Mouse (Mus musculus) stomach, postnatal 0 days (tissue): ENCODE results near the gene Sel1l3.

Experiments used
- CTCF ChIP-seq: IDR thresholded peaks from 2 replicates; pipeline ENCODE4 v1.5.1; 2016; ENCODE audit warnings: antibody characterized with exemption, low read depth, mild to moderate bottlenecking, moderate library complexity
- EP300 ChIP-seq: optimal IDR thresholded peaks from 2 replicates; pipeline ENCODE3; 2016; ENCODE audit warnings: antibody characterized with exemption

DNA sequence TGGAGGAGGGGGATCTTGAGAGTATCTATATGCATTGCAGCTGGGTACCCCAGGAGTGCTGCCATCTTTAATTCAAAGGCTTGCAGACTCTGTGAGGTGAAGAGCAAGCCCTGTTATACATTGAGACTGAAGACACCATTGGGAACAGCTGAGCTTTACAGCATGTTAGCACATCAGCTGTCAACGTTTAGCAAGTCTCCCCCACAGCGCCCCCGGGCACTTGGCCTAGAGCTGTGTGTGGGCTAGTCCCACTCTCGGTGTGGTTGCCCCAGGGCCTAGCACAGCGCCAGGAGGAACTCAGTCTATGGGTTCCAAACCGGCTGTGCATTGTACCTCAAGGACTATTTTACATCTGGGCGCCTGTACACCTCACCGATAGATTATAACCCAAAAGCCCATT, 51.3 kb downstream of the Sel1l3 start:
- TF ChIP-seq CTCF (no peak), EP300 (no peak)
